Mouse (Mus musculus) frontal cortex, postnatal 36 days (tissue): ENCODE measurements around the gene Tspan32.

ENCODE experiments used
- DNase-seq, 2 experiments: peaks; one replicate each; pipeline ENCODE4 v3.0.0; 2022; ENCODE audit warnings: low spot score in 2 of 2

Tspan32 gene

GRCm38 (mm10) chr7:143054612-143054965 lies 49.7 kb downstream of the Tspan32 start:
- DNase-seq, result no peak

GRCm38 (mm10) chr7:143055001-143055400 lies 50.2 kb downstream of the Tspan32 start:
- DNase-seq, result no peak

GRCm38 (mm10) chr7:143055499-143056186 lies 50.8 kb downstream of the Tspan32 start:
- no peak for DNase-seq

GRCm38 (mm10) chr7:143057023-143057422 lies 52.2 kb downstream of the Tspan32 start:
- DNase-seq, result no peak

GRCm38 (mm10) chr7:143057667-143058220 lies 52.9 kb downstream of the Tspan32 start:
- DNase-seq, result no peak

GRCm38 (mm10) chr7:143058221-143058697 lies 53.4 kb downstream of the Tspan32 start:
- DNase-seq, result no peak

GRCm38 (mm10) chr7:143059202-143059870 lies 54.5 kb downstream of the Tspan32 start:
- DNase-seq, result peak in 1 of 2 experiments; percentile 52

GRCm38 (mm10) chr7:143062704-143063103 lies 57.9 kb downstream of the Tspan32 start:
- no peak for DNase-seq

GRCm38 (mm10) chr7:143064226-143064625 lies 59.4 kb downstream of the Tspan32 start:
- DNase-seq, result peak in 1 of 2 experiments; percentile 38

- no peak for DNase-seq
Observed at GRCm38 (mm10) chr7:143065692-143066091, 60.8 kb downstream of the Tspan32 start.

- no peak for DNase-seq
Observed at GRCm38 (mm10) chr7:143067469-143067868, 62.6 kb downstream of the Tspan32 start.

GRCm38 (mm10) chr7:143067897-143068296 lies 63.1 kb downstream of the Tspan32 start:
- DNase-seq, result no peak

GRCm38 (mm10) chr7:143068316-143068881 lies 63.6 kb downstream of the Tspan32 start:
- peak in 1 of 2 experiments; percentile 33 for DNase-seq

GRCm38 (mm10) chr7:143068882-143069591 lies 64.2 kb downstream of the Tspan32 start, which contains the start of gene Tssc4:
Gene Tssc4, plus strand, starts transcription at chr7:143069249.
- DNase-seq, result peak; percentile 98 to 99
